Mouse (Mus musculus): Measurements from ENCODE around the gene Tubd1.

The Tubd1 gene

GRCm38 (mm10) chr11:86570261-86570746 lies 25.5 kb downstream of the Tubd1 start:
- DNase-seq: no peak

GRCm38 (mm10) chr11:86571047-86571855 lies 26.5 kb downstream of the Tubd1 start:
- DNase-seq: no peak

- DNase-seq: no peak
Observed at GRCm38 (mm10) chr11:86571871-86572270, 27.1 kb downstream of the Tubd1 start.

DNA sequence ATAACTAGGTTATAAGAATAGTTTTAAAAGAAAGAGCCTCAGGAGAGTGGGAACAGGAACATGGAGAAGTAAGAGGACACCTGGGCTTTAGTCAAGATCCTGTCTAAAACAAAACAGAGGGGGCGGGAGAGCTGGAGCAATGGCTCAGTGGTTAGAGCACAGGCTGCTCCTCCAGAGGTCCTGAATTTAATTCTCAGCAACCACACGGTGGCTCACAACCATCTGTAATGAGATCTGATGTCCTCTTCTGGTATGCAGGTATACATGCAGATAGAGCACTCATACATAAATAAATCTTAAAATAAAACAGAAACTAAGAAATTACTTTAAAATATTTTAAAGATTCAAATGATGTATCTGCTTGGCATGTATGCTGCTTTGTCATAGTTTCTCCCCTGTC lies 27.8 kb downstream of the Tubd1 start:
- no peak for DNase-seq

DNA sequence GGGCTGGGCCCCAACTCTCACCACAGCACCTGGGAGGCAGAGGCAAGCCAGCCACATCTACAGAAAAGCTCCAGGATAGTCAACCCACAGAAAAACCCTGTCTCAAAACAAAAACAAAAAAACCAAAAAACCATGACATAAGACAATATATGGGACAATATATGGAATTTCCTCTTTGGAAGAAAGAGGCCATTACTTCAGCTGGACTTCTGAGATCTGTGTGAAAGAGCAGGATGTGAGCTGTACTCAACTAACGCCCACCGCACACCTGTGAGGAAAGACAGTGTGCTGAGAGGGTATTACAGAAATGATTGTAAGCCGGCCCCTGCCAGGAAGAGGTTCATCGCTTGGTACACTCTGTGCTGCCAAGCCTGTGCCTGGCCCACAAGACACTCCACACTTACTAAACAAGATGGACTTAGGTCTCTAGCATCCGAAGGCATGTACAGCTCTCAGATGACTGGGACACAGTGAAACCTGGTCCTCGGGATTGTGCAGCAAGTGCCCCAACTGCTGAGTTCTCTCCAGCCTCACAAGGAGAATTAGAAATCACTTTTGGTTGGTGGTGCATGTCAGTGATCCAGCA lies 28.9 kb downstream of the Tubd1 start:
- DNase-seq: no peak

DNA sequence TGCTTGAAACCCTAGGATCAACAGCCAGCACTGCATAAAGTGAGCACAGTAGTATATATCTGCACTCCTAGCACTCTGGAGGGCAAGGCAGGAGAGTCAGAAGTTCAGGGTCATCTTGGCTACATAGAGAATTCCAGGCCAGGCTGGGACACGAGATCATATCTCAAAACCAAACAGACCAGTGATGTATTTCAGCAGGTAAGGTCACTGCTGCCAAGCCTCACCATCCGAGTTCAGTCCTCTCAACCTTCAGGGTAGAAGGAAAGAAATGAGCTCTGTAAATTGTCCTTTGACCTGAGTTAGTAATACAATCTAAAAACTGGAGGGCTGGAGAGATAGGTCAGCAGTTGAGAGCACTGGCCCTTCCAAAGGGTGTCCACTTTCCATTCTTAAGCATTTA lies 29.6 kb downstream of the Tubd1 start:
- DNase-seq: no peak

- DNase-seq: no peak
Observed at GRCm38 (mm10) chr11:86575632-86576378, 31.0 kb downstream of the Tubd1 start.

DNA sequence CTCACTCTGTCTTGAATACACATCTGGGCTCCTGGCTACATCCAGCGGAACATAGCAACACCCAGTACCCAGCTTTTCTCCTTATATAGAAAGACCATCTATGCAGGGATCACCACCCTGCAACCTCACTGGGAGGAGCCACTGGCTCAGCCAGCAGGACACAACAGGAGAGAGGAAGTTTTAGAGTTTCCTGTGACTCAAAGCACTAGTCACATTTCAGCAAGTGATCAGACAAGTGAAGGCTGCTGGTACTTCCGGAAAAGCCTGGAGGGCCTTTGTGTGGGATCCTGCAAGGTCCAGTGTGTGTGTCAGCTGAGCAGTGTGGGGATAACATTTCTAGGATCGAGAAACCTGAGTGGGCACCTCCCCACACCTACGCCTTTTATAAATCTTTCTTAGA lies 32.4 kb downstream of the Tubd1 start:
- no peak for DNase-seq

- DNase-seq: no peak
Observed at GRCm38 (mm10) chr11:86578106-86578808, 33.5 kb downstream of the Tubd1 start.

- DNase-seq: no peak
Observed at GRCm38 (mm10) chr11:86578809-86579730, 34.3 kb downstream of the Tubd1 start.

- DNase-seq: no peak
Observed at GRCm38 (mm10) chr11:86579731-86580318, 35.0 kb downstream of the Tubd1 start.

GRCm38 (mm10) chr11:86580319-86581113 lies 35.7 kb downstream of the Tubd1 start:
- no peak for DNase-seq

- no peak for DNase-seq
Observed at GRCm38 (mm10) chr11:86581250-86581753, 36.5 kb downstream of the Tubd1 start.

- DNase-seq: no peak
Observed at GRCm38 (mm10) chr11:86581943-86582542, 37.3 kb downstream of the Tubd1 start.

DNA sequence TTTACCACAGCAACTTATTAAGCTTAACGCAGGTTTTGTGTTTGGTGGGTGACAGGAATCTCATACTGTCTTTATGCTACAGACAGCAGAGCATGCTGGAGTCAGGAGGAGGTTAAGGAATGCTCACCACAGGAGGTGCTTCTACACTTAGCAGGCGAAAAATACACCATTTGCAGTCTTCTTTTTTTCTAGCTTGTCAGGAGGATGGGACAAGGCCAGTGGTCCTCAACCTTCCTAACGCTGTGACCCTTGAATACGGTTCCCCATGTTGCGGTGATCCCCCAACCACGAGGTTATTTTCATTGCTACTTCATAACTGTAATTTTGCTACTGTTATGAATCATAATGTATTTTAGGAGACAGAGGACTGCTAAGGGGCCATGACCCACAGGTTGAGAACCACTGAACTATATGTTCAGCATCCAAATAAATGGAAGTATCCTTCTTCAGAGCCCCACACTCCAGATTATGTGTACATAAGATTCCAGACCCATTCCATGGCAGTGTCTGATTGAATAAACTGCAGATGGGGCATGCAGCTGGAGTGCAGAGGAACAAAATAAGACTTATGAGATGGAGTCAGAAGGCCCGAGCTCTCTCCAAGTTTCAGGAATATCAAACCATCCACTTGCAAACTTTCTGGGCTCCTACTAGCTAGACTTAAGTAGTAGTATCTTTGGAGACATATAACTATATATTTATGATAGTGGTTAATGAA lies 37.9 kb downstream of the Tubd1 start:
- no peak for DNase-seq

DNA sequence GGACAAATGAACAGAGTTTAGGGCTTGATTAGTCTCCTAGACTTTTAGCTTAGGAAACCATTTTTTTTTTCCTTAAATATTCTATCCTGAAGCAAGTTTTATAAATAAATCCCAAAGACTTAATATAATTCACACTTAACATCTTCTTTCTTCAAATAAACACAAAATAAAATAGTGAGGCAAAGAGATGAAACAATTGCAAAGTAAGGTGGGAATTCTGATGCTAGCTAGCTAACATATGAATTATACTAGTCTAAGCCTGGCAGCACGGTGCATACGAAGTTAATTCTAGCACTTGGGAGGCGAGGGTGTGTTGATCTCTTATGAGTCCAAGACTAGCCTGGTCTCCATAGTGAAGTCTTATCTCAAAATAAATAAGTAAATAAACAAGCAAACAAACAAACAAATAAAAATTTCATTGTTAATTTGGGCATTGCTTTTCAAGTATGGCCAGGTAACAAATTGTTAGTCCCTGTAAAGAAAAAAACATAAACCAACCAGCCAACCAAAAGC lies 38.6 kb downstream of the Tubd1 start:
- no peak for DNase-seq

DNA sequence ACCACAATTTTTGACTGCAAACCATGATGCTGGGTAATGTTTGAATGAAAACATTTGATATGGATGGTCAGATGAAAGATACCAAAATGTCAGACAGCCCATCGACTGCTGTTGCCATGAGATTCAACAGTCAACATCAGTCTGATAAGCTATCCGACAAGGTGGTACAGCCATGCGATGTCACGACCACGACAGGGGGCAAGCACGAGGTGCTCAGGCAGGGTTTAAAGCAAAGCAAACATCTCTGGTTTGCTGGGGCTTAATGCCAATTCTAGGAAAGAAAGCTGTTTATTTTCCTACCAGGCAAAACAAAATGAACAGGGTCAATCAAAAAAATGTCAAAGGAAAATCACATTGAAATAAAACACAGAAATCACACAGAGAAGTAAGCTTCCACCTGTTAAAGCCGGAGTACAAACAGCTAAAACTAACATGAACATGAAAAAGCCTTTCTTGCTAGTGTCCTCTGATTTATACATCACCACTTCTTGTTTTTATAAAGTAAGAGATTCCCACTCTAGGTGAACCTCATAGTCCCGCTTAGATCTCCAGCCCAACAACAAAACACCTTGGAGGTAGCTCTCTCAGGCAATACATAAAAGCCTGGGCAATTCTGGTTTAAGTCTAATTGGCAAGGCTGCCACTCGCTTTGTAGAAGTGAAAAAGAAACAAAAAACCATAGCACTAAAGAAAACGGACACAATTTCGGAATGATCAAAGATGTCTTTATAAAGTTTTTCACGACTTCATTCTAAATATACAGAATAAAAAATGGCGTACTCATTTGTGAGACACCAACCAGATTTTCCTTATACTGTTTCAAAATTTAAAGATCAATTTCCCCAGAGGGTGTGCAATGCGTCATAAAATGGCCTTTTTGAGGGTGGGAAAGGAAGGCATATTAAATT lies 39.5 kb downstream of the Tubd1 start:
- no peak for DNase-seq
